Mouse (Mus musculus) NIH3T3 (cell line): ENCODE measurements at regions not wholly inside any gene's neighbourhood (a gene's known extent, or its start where the extent isn't known, plus 50 kb on each side); places are given as distances from the start of the nearest gene placed in this dataset.

Source experiments
- DNase-seq: peaks from one replicate; pipeline ENCODE4 v3.0.0-alpha.2; 2012; ENCODE audit warnings: low read depth

GRCm38 (mm10) chr15:56139451-56139850 is 1338.0 kb downstream of the Slc22a22 start:
- DNase-seq, result no peak

GRCm38 (mm10) chr15:56136420-56136970 is 1340.9 kb downstream of the Slc22a22 start:
- DNase-seq, result no peak

- DNase-seq, result no peak
Measured at GRCm38 (mm10) chr15:56128029-56128428, 1349.4 kb downstream of the Slc22a22 start.

- no peak for DNase-seq
Measured at GRCm38 (mm10) chr15:56119287-56120065, 1357.9 kb downstream of the Slc22a22 start.

- no peak for DNase-seq
Measured at GRCm38 (mm10) chr15:56108313-56108712, 1369.1 kb downstream of the Slc22a22 start.

- DNase-seq, result no peak
Measured at GRCm38 (mm10) chr15:56107719-56108118, 1369.7 kb downstream of the Slc22a22 start.

GRCm38 (mm10) chr15:56100133-56100735 is 1377.2 kb downstream of the Slc22a22 start:
- no peak for DNase-seq

GRCm38 (mm10) chr15:56077838-56078567 is 1399.4 kb downstream of the Slc22a22 start:
- peak; percentile 78 for DNase-seq

GRCm38 (mm10) chr15:56077081-56077480 is 1400.3 kb downstream of the Slc22a22 start:
- no peak for DNase-seq

- DNase-seq, result no peak
Measured at GRCm38 (mm10) chr15:56076680-56077079, 1400.7 kb downstream of the Slc22a22 start.

GRCm38 (mm10) chr15:56069511-56069910 is 1407.9 kb downstream of the Slc22a22 start:
- no peak for DNase-seq

- no peak for DNase-seq
Measured at GRCm38 (mm10) chr15:56067214-56067613, 1410.2 kb downstream of the Slc22a22 start.

- DNase-seq, result no peak
Measured at GRCm38 (mm10) chr15:56066540-56066939, 1410.9 kb downstream of the Slc22a22 start.

- peak; percentile 84 for DNase-seq
Measured at GRCm38 (mm10) chr15:56065872-56066534, 1411.4 kb downstream of the Slc22a22 start.

- DNase-seq, result no peak
Measured at GRCm38 (mm10) chr15:56062576-56062975, 1414.8 kb downstream of the Slc22a22 start.

- DNase-seq, result no peak
Measured at GRCm38 (mm10) chr15:56061326-56061725, 1416.1 kb downstream of the Slc22a22 start.

- DNase-seq, result no peak
Measured at GRCm38 (mm10) chr15:56050716-56051115, 1426.7 kb downstream of the Slc22a22 start.

- DNase-seq, result no peak
Measured at GRCm38 (mm10) chr15:56047832-56048231, 1429.6 kb downstream of the Slc22a22 start.

- DNase-seq, result peak; percentile 75
Measured at GRCm38 (mm10) chr15:56046679-56047532, 1430.5 kb downstream of the Slc22a22 start.

- DNase-seq, result no peak
Measured at GRCm38 (mm10) chr15:56045510-56046245, 1431.7 kb downstream of the Slc22a22 start.
